Mouse (Mus musculus) urinary bladder, postnatal 4 days (tissue): ENCODE data around the gene Mybpc2.

Experiments used
- DNase-seq, 2 experiments: peaks; one replicate each; pipeline ENCODE4 v3.0.0; 2021 to 2022; ENCODE audit warnings: low spot score in 2 of 2

The Mybpc2 gene

GRCm38 (mm10) chr7:44546274-44546673 is 21.8 kb upstream of the Mybpc2 start:
- no peak for DNase-seq

- DNase-seq = no peak
These were observed 18.6 kb upstream of the Mybpc2 start for GRCm38 (mm10) chr7:44543071-44543470.

- DNase-seq = no peak
These were observed 18.1 kb upstream of the Mybpc2 start for GRCm38 (mm10) chr7:44542555-44542954.

- peak in 1 of 2 experiments; percentile 59 for DNase-seq
These were observed 14.5 kb upstream of the Mybpc2 start for GRCm38 (mm10) chr7:44538756-44539624.

- DNase-seq = peak in 1 of 2 experiments; percentile 61
These were observed 13.0 kb upstream of the Mybpc2 start for GRCm38 (mm10) chr7:44537496-44537895.

- DNase-seq = no peak
These were observed 12.6 kb upstream of the Mybpc2 start for GRCm38 (mm10) chr7:44537009-44537408.

GRCm38 (mm10) chr7:44536590-44536968 is 12.1 kb upstream of the Mybpc2 start:
- peak in 1 of 2 experiments; percentile 64 for DNase-seq

GRCm38 (mm10) chr7:44535657-44536589 is 11.5 kb upstream of the Mybpc2 start:
- peak in 1 of 2 experiments; percentile 56 for DNase-seq

- no peak for DNase-seq
These were observed 10.4 kb upstream of the Mybpc2 start for GRCm38 (mm10) chr7:44534656-44535441.

- DNase-seq = no peak
These were observed 9.8 kb upstream of the Mybpc2 start for GRCm38 (mm10) chr7:44534242-44534641.

- DNase-seq = no peak
These were observed 9.2 kb upstream of the Mybpc2 start for GRCm38 (mm10) chr7:44533746-44534045.

GRCm38 (mm10) chr7:44532918-44533745 is 8.7 kb upstream of the Mybpc2 start:
- no peak for DNase-seq

- DNase-seq = no peak
These were observed 7.7 kb upstream of the Mybpc2 start, which contains the start of gene Spib for GRCm38 (mm10) chr7:44531946-44532732. Spib (minus strand) TSS chr7:44532071.

GRCm38 (mm10) chr7:44531207-44531606 is 6.8 kb upstream of the Mybpc2 start:
- DNase-seq = no peak

- no peak for DNase-seq
These were observed 6.1 kb upstream of the Mybpc2 start for GRCm38 (mm10) chr7:44530507-44530906.

- DNase-seq = no peak
These were observed 5.1 kb upstream of the Mybpc2 start for GRCm38 (mm10) chr7:44529518-44529917.

- DNase-seq = peak in 1 of 2 experiments; percentile 50
These were observed 3.3 kb upstream of the Mybpc2 start for GRCm38 (mm10) chr7:44527483-44528398.

GRCm38 (mm10) chr7:44526414-44527154 is 2.1 kb upstream of the Mybpc2 start:
- no peak for DNase-seq
